Mouse (Mus musculus): ENCODE measurements around the gene Sox4. TPM values are rescaled to one million over a fixed set of nuclear protein-coding genes. Genes with fewer than 3 reads are reported as not detected.

Gene Sox4
- under 1 TPM in 2 of 3 experiments, not detected in 1; 0.08 to 0.15 TPM for polyA plus RNA-seq (2017; shearing (Covaris generic))

DNA sequence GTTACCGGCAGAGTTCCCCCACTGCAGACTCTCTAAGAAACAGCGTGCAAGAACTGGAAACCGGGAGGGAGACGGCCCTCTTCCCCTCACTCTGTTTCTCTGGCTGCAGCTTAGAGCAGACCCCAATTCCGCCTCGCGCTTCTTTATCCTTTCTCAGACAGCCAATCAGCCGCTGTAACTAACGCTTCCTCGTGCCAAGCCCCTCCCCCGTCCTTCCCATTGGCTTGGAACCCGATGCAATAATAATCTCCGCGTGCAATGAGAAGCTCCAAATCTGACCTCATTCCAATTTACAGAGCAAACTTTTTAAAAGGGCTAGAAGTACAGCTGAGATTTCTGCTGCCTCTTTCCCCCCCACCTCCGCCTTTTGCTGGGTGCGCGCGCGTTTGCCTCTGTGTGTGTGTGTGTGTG, at the start of gene Sox4:
TSS of gene Sox4 (minus strand) at position 133 of the 411 bp plus-strand sequence.
- ATAC-seq: peak; percentile 73

DNA sequence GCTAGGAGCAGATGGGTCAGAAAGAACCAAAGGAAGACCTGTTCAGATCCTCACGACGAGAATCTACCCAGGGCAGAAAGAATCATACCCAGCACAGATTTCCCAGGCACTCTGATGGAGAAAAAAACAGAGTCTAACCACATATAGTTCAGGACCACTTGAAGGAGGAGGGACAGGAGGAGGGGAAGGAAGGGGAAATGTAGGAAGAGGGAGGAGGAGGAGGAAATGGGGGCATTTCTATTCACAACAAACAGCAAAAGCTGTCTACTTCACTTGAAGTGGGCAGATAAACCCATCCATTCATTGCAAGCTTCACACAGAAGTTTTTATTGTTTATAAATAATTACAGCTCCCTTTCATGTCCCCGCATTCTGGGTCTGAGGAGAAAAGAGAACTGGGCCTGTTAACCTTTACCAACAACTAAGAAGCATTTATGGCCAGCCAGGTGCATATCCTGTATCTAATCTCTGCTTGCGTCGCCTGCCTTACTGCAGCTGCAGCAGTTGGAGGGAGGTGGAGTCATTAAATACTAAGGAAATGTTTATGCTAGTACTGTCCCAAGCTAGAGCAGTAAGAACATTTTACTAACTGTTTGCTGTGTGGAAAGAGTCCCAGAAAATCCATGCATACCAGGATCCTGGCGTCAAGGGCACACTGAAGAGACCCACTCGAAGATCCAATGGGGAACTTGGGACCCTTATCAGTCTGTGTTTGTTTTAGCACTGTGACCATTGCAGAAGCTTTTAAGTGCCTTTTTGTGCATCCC, 38.6 kb upstream of the Sox4 start:
- ATAC-seq: no peak

DNA sequence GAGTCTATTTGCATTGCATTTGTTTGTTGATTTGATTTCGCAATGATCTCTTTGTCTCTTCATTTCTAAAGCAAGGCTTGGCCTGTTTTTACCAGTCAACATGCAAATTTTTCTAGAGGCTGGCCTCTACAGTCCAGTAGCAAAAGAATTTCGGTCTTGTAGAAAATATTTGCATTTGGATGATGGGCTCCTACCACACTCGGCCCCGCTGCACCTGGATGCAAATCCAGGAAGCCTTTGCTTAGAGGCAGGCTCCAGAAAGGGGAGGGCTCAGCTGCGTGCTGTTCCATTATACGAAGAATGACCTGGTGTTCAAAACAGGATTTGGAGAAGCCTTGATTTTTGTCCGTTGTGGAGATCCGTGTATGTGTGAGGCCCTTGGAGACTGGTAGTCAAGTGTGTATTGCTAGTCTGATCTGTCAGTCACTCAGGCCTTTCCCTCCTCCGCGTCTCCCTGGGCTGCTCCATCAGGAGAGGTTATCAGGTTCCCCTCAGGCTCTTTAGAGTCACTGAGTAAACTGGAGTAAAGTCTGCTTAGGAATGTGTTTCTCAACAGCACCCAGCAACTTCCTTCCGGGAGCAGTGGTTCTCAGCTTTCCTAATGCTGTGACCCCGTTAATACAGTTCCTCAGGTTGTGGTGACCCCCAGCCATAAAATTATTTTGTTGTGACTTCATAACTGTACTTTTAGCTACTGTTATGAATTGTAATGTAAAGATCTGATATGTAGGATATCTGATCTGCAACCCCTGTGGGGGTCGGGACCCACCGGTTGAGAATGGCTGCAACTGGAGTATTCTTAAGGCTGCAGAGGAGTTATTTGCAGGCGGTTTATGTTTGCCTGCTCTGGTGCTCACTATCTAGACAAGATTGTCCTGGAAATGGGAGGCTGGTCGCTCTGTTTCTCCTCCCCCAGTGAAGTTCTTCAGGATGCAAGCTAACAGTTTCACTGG, 35.5 kb upstream of the Sox4 start:
- ATAC-seq: no peak

DNA sequence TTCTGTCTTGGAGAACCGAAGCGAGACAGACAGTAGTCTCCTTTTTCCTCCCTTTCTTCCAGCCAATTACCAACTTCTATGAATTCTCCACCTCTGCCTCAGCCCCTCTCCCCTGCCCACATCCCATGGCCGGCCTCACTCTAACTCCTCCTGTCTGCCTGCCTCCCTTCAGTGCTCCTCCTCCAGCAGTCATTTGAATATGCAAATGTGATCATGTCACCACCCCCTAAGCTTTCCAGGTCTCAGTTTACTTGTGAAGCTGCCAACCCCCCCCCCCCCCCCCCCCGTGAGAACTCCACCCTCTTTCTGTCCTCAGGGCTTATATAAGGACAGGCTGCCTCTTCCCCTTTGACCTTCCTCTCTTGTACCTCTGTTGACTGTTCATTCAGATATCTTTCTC, 27.2 kb upstream of the Sox4 start:
- no peak for ATAC-seq

DNA sequence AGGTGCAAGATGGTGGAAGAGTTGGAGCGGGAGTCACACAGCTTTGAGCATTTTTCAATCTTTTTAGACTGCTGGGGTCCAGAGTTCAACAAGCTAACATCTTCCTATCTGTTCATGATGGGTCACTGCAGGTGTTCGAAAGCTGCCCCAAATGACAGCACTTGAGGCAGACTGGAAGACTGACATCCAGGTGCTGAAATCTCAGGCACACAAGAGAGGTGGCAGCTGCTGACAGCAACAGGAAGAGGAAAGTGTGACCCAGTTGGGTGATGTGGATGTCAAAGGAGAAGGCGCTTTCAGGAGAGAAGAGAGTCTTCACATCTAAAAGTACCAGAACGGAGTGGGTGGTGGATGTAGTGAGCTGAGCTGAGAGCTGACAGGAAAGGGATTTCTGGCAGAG, 21.5 kb upstream of the Sox4 start:
- ATAC-seq: no peak

DNA sequence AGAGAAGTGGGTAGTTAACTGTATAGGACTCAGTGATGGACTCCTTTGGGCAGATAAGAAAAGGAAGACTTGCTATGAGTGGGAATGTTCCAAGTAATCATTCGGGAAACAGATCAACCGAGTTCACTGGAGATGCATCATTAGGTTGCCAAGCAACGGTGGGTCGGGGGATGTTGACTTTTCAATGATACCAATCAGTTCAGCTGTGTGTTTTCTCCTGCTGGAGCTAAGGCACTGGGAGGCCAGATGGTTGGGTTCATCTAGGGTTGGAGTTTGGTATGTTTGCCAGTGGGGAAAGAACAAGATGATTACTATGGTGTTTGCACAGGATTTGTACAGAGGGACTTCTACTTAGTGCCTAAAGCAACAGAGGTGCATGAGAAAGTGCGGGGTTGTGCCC, 21.1 kb upstream of the Sox4 start:
- ATAC-seq: no peak

DNA sequence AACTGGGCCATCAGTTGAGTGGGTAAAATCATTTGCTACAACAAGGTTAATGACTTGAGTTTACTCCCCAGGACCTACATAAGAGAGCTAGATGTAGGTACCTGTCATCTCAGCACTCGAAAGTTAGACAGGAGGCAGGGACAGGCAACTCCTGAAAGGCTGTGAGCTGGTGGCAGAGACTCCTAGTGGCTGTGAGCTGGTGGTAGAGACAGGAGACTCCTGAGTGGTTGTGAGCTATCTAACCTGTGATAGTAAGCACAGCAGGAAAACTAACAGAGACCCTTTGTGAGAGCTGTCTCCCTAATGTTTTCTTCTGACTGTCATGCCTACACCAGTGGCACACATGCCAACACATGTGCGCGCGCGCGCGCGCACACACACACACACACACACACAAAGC, 7.4 kb upstream of the Sox4 start:
- ATAC-seq: no peak

DNA sequence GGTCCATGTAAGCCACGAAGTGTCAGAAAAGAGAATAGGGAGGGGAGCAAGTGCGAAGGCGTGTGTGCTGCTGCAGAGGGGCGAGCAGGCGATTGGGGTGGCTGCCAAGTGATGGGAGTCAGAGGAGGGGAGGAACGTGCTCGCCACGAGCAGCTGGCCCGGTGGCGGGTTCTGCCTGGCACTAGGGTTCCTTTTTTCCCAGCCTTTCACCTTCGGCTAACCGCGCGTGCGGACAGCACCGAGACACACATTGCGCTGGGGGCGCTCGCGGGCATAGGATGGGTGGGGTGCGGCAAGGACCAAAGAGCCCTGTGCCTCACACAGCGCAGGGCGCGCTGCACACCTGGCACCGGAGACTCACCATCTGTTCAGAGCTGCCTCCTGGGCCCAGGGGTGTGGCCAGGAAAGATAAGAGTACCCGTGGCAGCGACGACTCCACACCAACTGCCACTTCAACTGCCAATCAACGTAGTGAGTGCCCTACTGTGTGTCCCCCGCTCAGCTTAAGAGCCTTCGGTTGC, 6.0 kb upstream of the Sox4 start:
- peak; percentile 59 for ATAC-seq

DNA sequence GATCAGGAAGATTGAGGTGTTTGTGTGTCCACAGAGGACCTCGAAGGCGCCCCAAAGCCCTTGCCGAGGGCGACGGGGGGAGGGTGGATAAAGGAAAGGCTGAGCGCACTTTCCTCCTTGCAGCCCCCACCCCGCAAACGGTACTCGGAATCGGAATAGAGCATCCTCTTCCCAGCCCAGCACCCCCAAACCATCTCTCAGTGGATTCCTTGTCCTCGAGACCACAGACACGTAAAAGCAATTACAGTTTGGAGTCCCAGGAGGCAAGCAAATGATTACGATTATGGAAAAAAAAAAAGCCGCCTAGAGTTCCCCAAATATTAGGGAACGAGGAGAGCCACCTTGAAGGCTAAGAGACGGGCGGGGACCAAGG, 5.5 kb upstream of the Sox4 start:
- ATAC-seq: no peak

DNA sequence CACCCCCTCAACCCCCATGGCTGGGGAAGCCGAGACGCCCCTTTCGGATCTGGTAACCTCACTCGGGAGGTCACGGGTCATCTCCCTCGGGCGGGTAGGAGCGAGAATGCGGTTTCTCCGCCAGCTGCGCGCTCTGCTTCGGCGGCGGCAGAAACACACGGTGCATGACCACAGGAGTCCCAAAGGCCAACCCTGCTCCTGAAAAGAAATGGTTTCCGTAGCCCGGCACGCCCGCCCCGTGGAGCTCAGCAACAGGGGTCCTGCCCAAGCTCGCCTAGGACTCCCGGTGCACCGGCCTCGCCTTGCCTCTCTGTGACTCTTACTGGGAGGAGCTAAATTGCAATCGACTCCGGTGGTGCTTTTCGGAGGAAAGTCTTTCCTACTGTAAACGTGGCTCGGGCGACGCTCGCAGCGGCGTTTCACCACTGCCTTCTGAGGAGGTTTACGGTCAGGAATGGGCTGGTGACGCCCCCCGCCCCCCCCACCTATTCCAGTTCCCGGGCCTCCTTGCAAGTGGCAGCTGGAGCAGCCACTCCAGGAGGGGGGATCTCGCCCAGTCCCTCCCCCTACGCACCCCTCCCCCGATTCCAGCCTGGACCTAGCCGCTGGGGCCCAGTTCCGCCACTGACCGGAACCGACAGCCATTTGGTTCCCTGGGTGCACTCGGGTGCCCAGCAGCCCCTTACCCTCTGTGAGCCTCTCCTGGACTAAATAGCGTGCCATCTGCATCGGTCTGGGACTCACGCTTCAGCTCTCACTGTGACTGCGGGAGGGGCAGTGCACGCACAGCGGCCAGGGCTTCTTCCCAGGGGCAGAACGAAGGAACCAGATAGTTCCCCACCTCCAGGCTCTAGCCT, 4.9 kb upstream of the Sox4 start:
- ATAC-seq: peak; percentile 26

DNA sequence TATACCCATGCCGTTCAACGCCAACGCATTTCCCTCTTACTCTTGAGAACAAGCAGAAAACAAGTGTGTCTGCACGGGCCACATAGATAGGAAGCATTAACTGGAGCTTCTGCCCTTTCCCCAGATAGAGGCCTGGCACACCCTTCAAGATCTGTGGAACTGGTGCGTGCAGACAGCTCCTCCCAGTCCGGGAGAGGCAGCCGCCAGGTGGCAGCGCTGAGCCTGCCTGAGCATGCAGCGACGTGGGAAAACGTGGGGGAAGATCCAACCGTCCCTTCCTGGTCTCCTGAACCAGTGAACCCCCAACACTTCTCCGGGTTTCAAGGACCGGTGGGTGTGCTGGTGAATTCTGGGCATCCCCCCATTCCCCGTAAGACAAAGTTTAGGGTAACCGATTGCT, 4.3 kb upstream of the Sox4 start:
- ATAC-seq: no peak

DNA sequence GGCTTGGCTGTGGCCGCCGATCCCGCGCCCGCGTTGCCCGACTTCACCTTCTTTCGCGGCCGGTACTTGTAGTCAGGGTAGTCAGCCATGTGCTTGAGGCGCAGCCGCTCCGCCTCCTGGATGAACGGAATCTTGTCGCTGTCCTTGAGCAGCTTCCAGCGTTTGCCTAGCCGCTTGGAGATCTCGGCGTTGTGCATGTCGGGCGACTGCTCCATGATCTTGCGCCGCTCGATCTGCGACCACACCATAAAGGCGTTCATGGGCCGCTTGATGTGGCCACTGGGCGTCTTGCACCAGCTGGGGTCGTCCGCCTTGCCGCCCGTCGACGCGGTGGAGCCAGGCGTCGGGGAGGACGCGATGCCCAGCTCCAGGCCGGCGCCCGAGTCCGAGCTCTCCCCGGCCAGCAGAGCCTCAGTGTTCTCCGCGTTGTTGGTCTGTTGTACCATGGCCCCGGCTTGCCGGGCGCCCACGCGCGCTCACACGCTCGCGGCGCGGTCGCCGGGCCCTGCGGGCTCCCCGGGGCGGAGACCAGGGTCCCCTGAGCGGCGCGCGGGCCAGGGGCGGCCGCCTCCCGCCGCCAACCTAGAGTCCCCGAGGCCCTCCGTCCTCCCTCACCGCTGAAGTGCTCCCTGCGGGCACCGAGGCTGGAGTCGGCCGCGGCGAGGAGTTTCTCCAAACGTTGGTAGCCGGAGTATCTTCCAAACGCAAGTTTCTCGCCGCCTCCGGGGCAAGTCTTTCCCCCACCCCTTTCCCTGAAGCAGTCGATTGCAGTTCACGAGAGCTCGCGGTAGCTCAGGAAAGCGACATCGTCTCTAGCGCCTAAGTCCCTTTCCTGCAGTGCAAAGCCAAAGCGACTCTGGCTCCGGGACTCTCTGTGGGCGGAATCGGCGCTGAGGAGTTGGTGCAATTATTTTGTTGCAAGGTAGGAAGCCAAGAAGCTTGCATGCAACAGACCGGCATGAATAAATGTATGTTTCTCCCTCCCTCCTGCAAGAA, 639 bp downstream of the Sox4 start:
- peak; percentile 50 for ATAC-seq

DNA sequence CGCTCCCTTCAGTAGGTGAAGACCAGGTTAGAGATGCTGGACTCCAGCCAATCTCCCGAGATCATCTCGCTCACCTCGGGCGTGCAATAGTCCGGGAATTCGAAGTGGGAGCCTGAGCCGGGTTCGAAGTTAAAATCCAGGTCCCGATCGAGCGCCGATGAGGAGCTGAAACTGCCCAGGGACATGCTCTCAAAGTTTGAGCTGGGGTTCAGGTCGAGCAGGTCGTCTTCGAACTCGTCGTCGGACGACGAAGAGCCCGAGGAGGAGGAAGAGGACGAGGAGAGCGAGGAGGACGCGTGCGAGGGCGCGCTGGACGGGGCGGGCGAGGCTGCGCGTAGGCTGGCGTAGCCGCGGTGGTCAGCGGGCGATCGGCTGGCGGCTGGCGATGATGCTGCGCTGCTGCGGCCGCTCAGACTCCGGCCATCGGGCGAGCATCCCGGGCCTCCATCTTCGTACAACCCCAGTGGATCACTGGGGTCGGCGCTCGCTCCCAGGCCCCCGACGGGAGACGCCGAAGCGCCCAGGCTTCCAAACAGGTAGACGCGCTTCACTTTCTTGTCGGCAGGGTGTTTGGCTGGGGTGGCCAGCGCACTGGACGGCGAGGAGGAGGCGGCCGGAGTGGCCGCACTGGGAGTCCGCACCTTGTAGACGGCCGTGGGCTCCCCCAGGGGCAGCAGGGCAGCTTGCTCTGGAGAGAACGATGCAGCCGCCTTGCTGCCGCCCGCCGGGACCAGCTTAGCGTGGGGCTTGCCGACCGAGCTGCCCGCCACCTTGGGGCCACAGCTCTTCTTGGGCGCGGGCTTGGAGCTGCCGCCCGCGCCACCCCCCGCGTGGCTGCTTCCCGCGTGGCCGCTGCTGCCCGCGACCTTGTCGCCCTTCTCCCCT, 1.6 kb downstream of the Sox4 start:
- no peak for ATAC-seq

DNA sequence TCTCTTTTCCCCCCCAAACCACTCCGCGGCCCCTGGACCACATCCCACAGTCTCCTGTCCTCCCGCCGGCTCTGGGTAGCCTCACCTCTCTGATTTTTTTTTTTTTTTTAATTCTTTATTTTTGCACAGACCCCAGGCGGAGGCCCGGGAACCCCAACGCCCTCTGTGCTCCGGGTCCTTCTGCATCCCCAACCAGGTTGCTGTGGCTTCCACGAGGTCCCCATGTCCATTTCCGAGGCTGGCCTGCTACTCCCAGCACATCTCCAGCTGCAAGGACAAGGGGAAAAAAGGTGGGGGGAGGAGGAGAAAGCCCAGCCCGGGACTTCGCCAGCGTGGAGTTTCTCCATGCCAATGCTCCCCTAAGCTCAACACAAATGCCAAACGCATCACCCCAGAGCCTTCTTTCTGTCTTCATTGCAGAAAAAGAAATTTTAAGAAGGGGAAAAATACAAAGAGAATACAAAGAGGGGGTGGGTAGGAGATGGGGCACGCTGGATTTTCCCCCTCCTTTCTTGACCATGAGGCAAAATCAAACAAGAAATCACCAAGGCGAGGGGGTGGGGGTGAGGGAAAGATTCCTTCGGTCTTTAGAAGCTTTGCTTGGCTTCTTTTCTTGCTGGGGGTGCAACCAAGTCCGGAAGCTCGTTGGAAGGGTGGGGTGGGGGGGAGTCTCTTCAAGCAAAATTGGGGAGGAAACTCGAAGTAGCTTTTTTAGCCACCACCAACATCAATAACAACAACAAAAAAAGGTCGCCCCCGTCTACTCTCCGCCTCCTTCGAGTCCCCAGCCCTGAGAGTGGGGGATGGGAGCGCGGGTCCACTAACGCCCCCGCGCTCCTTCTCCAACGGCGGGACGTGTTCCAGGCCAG, 2.7 kb downstream of the Sox4 start:
- no peak for ATAC-seq

DNA sequence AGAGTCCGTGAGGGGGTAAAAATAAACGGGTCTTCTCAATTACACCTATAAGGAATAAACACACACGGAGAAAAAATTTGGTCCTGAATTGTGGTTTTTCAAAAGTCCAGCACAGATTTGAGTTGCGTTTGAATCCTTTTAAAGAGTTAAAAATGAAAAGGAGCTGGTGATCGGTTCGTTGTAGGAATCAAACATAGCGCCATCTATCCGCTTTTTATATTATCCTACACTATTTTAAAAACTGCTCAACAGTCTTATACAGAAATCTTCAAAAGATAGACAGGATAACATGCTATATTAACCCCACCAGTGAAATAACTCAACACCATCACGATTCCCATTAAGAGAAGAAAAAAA, 3.3 kb downstream of the Sox4 start:
- ATAC-seq: no peak

DNA sequence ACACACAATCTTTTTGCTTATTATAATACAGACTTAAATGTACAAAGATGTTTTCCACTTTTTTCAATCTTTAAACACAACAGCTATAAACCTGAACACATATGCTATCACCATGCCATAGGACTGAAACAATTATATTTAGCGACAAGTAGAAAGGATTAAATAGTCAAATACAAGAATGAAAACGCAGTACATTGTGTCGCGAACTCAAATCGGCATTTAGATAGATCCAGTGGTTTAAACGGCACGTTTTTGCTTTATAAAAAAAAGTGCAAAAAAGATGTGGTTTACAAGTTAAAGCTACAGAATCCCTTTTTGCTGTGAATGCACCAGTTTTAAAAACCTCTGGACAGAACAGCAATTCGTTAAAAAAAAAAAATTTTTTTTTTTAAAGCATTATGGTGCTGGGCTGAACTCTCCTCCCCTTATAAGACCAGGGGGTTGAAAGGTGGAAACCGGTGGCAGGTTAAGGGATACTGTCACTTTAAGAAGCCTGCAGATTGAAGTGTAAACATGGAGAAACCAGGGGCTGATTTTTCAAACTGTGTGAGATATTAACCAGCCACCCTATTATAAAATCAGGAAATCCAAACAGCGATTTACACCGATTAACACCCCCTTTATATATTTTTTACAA, 4.1 kb downstream of the Sox4 start:
- ATAC-seq: no peak

DNA sequence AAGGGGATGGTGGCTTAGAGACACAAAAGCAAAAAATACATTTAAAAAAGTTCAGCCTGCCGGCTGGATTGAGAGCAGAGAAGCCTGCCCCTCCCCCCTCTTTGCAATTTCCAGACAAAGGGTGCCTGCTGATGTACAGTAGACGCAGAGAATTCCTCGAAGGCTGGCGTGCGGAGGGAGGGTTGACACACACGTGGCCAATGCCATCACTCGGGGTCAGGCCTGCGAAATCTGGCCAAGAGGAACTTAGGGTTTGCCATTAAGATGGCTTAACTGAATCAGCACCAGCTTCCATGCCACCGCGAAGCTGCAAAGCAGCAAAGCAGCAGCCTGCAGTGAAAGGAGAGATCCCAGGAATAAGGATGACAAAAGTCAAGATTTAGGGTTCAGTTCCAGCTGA, 5.0 kb downstream of the Sox4 start:
- ATAC-seq: no peak

DNA sequence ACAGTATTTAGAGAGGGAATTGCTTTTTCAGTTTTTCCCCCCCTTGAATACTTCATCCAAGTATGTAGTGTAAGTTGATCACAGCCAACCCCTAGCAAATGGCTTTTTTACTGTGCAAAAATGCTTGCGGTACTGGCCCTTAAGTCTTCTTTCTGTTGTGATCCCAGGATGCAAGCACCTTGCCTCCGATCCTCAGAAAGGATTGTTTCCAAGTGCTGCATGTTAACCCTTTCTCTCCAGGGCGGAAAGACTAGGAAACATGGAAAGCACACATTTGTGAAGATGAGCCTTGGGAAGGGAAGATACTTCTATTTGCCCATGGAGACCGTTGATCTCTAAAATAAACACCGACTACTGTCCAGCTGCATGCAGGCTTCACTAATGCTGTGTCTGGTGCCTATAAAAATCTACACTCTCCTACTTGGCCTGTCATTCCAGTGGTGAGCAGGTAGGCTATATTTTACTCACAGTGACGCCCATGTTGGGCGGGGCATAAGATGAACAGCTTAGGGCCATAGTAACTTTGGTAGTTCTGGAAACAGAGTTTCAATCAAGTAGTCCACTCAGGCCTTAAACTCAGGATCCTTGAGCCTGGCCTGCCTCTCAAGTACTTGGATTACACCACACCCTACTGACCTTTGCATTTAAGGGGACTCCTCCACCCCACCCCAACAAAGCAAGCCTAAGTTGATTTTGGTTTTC, 5.6 kb downstream of the Sox4 start:
- ATAC-seq: no peak
